Mouse (Mus musculus): ENCODE data around the gene Nkx1-2. TPM values are rescaled to one million over a fixed set of nuclear protein-coding genes. Genes with fewer than 3 reads are reported as not detected.

The Nkx1-2 gene
- total RNA-seq, 1 experiment: 0.80 TPM

DNA sequence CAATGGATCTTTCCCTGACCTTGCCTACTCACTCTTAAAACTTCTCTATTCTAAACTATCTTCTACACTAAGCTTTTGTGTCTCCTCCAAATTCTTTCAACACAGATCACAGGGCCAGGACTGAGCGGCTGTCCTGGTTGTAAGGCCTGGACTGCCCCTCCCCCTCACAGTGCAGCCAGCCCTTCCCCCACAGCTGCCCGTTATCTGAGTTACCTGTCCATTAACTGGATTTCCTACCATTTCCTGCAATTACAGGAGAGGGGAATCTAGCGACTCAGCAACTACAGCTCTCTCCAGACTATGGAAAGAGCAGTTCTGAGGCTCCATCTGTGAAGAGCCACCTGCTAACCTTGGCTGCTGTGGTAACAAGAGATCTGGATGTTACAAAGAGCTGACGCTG is 43.5 kb downstream of the Nkx1-2 start:
- Histone ChIP-seq H3K27ac (ENCODE audit: insufficient read depth, low read depth, low read length, poor library complexity, severe bottlenecking) (no peak overlapping the region), H3K4me1 (ENCODE audit: control insufficient read depth in 2 of 2, insufficient read depth in 2 of 2, low read length in 2 of 2, poor library complexity in 1 of 2) (peaks cover 0 to 1% of the 10 kb centered on the region in 2 experiments; a peak in 1 of 4 replicates), H3K9me3 (ENCODE audit: control insufficient read depth, insufficient read depth, low read depth, low read length) (no peaks in the 10 kb centered on the region), H3K9ac (ENCODE audit: insufficient read depth, low read depth, low read length, poor library complexity, severe bottlenecking) (no peak overlapping the region), H3K36me3 (ENCODE audit: control insufficient read depth, insufficient read depth, low read length, poor library complexity, severe bottlenecking) (peaks cover 2% of the 10 kb centered on the region; the same call in 1 of the 2 replicates), H3K4me3 (ENCODE audit: insufficient read depth in 1 of 2, low read depth in 1 of 2, low read length in 2 of 2, poor library complexity in 1 of 2, severe bottlenecking in 1 of 2) (no peak overlapping the region)
- TF ChIP-seq MAFK (IDR thresholded peaks at IDR 0.05; ENCODE audit: insufficient read depth, low read depth, low read length): no peak
- TF ChIP-seq CHD2 (IDR thresholded peaks at IDR 0.05; ENCODE audit: low read depth, low read length): no peak
- TF ChIP-seq ZC3H11A (IDR thresholded peaks at IDR 0.05; ENCODE audit: borderline replicate concordance, low read depth, low read length): no peak
- TF ChIP-seq ZNF384 (IDR thresholded peaks at IDR 0.05; ENCODE audit: low read depth, low read length): no peak
- TF ChIP-seq HCFC1 (IDR thresholded peaks at IDR 0.05; ENCODE audit: borderline replicate concordance, insufficient read depth, low read length): no peak
- in situ Hi-C loops (cut with MboI; ENCODE audit: low sequenced_read_pairs in 2 of 2, unreplicated experiment in 2 of 2): loop anchor here in 1 of 2 experiments (5.0 kb wide), 1 partner anchor 329 kb away; no protein-coding TSS in a partner anchor
- DNase-seq (ENCODE audit: low read depth, low spot score): no peak

DNA sequence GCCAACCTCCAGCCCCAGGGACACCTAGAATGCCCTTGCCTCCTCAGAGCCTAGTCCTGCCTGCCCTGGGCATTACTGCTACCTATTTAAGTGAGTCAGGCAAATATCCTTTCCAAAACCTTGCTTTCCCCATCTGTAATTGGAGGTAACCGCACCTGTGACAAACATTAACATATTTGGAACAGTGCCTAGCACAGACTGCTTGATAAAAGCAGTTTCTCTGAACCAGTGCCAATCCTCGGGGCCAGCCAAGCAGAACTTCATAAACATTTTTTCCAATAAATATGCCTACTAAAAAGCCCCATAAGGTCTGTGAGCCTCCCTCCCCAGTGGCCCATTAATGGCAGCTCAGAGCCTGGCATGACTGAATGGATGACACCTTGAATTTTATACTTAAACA is 45.3 kb downstream of the Nkx1-2 start:
- no peak for DNase-seq (ENCODE audit: low read depth, low spot score)
- TF ChIP-seq HCFC1 (IDR thresholded peaks at IDR 0.05; ENCODE audit: borderline replicate concordance, insufficient read depth, low read length) (no peak), ZNF384 (IDR thresholded peaks at IDR 0.05; ENCODE audit: low read depth, low read length) (no peak), CHD2 (IDR thresholded peaks at IDR 0.05; ENCODE audit: low read depth, low read length) (no peak), MAFK (IDR thresholded peaks at IDR 0.05; ENCODE audit: insufficient read depth, low read depth, low read length) (no peak), ZC3H11A (IDR thresholded peaks at IDR 0.05; ENCODE audit: borderline replicate concordance, low read depth, low read length) (no peak)
- Histone ChIP-seq H3K9me3 (ENCODE audit: control insufficient read depth, insufficient read depth, low read depth, low read length) (no peaks in the 10 kb centered on the region), H3K4me3 (ENCODE audit: insufficient read depth in 1 of 2, low read depth in 1 of 2, low read length in 2 of 2, poor library complexity in 1 of 2, severe bottlenecking in 1 of 2) (no peak overlapping the region), H3K36me3 (ENCODE audit: control insufficient read depth, insufficient read depth, low read length, poor library complexity, severe bottlenecking) (peaks cover 2% of the 10 kb centered on the region; the same call in 1 of the 2 replicates), H3K4me1 (ENCODE audit: control insufficient read depth in 2 of 2, insufficient read depth in 2 of 2, low read length in 2 of 2, poor library complexity in 1 of 2) (peaks cover 0 to 1% of the 10 kb centered on the region in 2 experiments; a peak in 1 of 4 replicates), H3K27ac (ENCODE audit: insufficient read depth, low read depth, low read length, poor library complexity, severe bottlenecking) (no peak overlapping the region), H3K9ac (ENCODE audit: insufficient read depth, low read depth, low read length, poor library complexity, severe bottlenecking) (no peak overlapping the region)
- in situ Hi-C loops (cut with MboI; ENCODE audit: low sequenced_read_pairs in 2 of 2, unreplicated experiment in 2 of 2): no loop called here

DNA sequence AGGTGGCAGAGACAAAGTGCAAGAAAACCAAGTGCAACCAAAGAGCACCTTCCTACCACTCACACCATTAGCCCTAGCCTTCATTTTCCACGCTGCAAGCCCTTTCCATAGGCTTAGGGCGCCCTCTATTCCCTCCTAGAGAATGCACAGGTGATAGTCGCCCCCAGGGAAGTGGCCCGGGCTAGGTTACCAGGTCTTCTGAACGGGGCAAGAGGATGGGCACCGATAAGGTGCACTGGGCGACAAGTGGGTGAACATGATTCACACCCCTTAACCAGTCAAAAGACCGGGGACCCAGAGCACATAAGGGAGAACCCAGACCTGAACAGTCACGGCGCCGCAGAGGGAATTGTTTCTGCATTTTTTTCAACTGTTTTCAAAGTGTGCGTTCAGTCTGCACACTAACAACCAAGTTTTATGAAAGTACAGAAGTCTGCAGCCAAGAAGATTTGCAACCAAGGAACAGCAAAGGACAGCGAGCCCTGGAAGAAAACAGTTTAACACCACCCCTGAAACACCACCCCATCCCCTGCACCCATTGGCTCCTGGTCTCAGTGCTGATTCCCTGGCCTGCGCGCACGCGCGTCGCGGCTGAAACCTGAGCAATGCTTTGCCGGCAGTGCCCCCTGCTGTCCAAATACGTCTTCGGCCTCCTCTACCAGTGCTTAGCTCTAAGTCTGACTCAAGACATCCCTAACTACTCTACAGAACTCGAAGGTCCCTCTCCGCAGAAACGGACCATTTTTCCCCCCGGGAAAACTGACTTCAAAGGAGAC is 47.9 kb downstream of the Nkx1-2 start:
- peak overlapping the region; percentile 63 to 70 for H3K4me3 ChIP-seq (ENCODE audit: insufficient read depth in 1 of 2, low read depth in 1 of 2, low read length in 2 of 2, poor library complexity in 1 of 2, severe bottlenecking in 1 of 2)
- H3K36me3 ChIP-seq (ENCODE audit: control insufficient read depth, insufficient read depth, low read length, poor library complexity, severe bottlenecking): no peaks in the 10 kb centered on the region
- peak overlapping the region; percentile 79 for H3K9ac ChIP-seq (ENCODE audit: insufficient read depth, low read depth, low read length, poor library complexity, severe bottlenecking)
- in situ Hi-C loops (cut with MboI; ENCODE audit: low sequenced_read_pairs in 2 of 2, unreplicated experiment in 2 of 2): no loop called here
- H3K4me1 ChIP-seq (ENCODE audit: control insufficient read depth in 2 of 2, insufficient read depth in 2 of 2, low read length in 2 of 2, poor library complexity in 1 of 2): peaks cover 0 to 1% of the 10 kb centered on the region in 2 experiments; a peak in 1 of 4 replicates
- H3K27ac ChIP-seq (ENCODE audit: insufficient read depth, low read depth, low read length, poor library complexity, severe bottlenecking): no peak overlapping the region
- DNase-seq (ENCODE audit: low read depth, low spot score): peak; percentile 91
- TF ChIP-seq ZC3H11A (IDR thresholded peaks at IDR 0.05; ENCODE audit: borderline replicate concordance, low read depth, low read length) (peak; percentile 61; the same call in 1 of the 2 replicates), ZNF384 (IDR thresholded peaks at IDR 0.05; ENCODE audit: low read depth, low read length) (no peak), MAFK (IDR thresholded peaks at IDR 0.05; ENCODE audit: insufficient read depth, low read depth, low read length) (no peak)
- H3K9me3 ChIP-seq (ENCODE audit: control insufficient read depth, insufficient read depth, low read depth, low read length): no peaks in the 10 kb centered on the region

DNA sequence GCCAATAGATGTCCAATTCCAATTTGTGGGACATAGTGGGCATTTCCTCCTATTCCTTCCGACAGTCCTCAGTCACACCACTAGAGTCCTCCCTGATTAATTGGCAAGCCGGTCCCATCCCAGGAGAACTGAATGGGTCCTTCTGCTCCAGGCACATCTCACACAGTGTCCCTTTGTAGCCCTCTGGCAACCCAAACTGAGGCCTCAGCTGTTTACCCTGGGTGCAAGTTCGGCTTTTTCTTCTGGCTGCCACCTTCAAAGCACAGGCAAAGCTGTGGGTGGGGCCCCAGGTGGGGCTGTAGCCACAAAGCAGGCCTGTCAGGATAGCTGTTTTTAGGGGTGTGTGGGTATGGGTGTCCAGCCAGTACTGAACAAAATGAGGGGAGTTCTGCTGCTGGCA is 52.3 kb downstream of the Nkx1-2 start:
- peaks cover 0 to 1% of the 10 kb centered on the region in 2 experiments; a peak in 1 of 4 replicates for H3K4me1 ChIP-seq (ENCODE audit: control insufficient read depth in 2 of 2, insufficient read depth in 2 of 2, low read length in 2 of 2, poor library complexity in 1 of 2)
- no peaks in the 10 kb centered on the region for H3K36me3 ChIP-seq (ENCODE audit: control insufficient read depth, insufficient read depth, low read length, poor library complexity, severe bottlenecking)
- H3K9me3 ChIP-seq (ENCODE audit: control insufficient read depth, insufficient read depth, low read depth, low read length): no peaks in the 10 kb centered on the region
- TF ChIP-seq MAFK (IDR thresholded peaks at IDR 0.05; ENCODE audit: insufficient read depth, low read depth, low read length) (no peak), ZNF384 (IDR thresholded peaks at IDR 0.05; ENCODE audit: low read depth, low read length) (no peak), ZC3H11A (IDR thresholded peaks at IDR 0.05; ENCODE audit: borderline replicate concordance, low read depth, low read length) (no peak), HCFC1 (IDR thresholded peaks at IDR 0.05; ENCODE audit: borderline replicate concordance, insufficient read depth, low read length) (no peak), CHD2 (IDR thresholded peaks at IDR 0.05; ENCODE audit: low read depth, low read length) (no peak)
- no peak for DNase-seq (ENCODE audit: low read depth, low spot score)
- H3K9ac ChIP-seq (ENCODE audit: insufficient read depth, low read depth, low read length, poor library complexity, severe bottlenecking): no peak overlapping the region
- no peak overlapping the region for H3K4me3 ChIP-seq (ENCODE audit: insufficient read depth in 1 of 2, low read depth in 1 of 2, low read length in 2 of 2, poor library complexity in 1 of 2, severe bottlenecking in 1 of 2)
- H3K27ac ChIP-seq (ENCODE audit: insufficient read depth, low read depth, low read length, poor library complexity, severe bottlenecking): no peak overlapping the region
- in situ Hi-C loops (cut with MboI; ENCODE audit: low sequenced_read_pairs in 2 of 2, unreplicated experiment in 2 of 2): no loop called here

Other genes starting within 250 kb of the Nkx1-2 start
- 28.5 and 60.2 TPM in 2 replicates for gene Oat, start 23.2 kb downstream of the Nkx1-2 start, total RNA-seq (2012; rRNA removed)
- gene Lhpp, start 11.0 kb upstream of the Nkx1-2 start, total RNA-seq (2012; rRNA removed): 7.2 and 11.9 TPM in 2 replicates
- gene Fam53b, start 214.2 kb upstream of the Nkx1-2 start, total RNA-seq (2012; rRNA removed): 8.6 and 8.8 TPM in 2 replicates

Data from ES-E14 (cell line).